Mouse (Mus musculus) adrenal gland, adult 2 months (tissue): ENCODE measurements around the gene Ythdf2. TPM values are rescaled to one million over a fixed set of nuclear protein-coding genes. Genes with fewer than 3 reads are reported as not detected.

Experiments
- DNase-seq: peaks from one replicate; pipeline ENCODE4 v3.0.0; 2021
- polyA plus RNA-seq: library from polyadenylated mRNA; depleted of rRNA; stranded (reverse); fragments of >200 nt; gene quantifications from 2 replicates; pipeline ENCODE4 v1.2.3, GENCODE M21; 2012
- total RNA-seq, 2 experiments: library from RNA; stranded (reverse); gene quantifications; 2 replicates each; pipeline ENCODE4 v1.2.3; 2021

The Ythdf2 gene
- total and polyA plus RNA-seq, 3 experiments, result 19.9 to 64.4 (median 48.5) TPM

- no peak for DNase-seq
These were observed 1.8 kb downstream of the Ythdf2 start for GRCm38 (mm10) chr4:132210325-132210724.

GRCm38 (mm10) chr4:132209299-132209698 lies 2.8 kb downstream of the Ythdf2 start:
- no peak for DNase-seq

GRCm38 (mm10) chr4:132207280-132207679 lies 4.8 kb downstream of the Ythdf2 start:
- no peak for DNase-seq

- no peak for DNase-seq
These were observed 13.3 kb downstream of the Ythdf2 start for GRCm38 (mm10) chr4:132198771-132199170.

- peak; percentile 50 for DNase-seq
These were observed 13.8 kb downstream of the Ythdf2 start for GRCm38 (mm10) chr4:132198285-132198712.

GRCm38 (mm10) chr4:132194975-132195374 lies 17.1 kb downstream of the Ythdf2 start:
- DNase-seq, result no peak

GRCm38 (mm10) chr4:132194373-132194772 lies 17.7 kb downstream of the Ythdf2 start:
- DNase-seq, result no peak

GRCm38 (mm10) chr4:132187826-132188401 lies 24.2 kb downstream of the Ythdf2 start:
- DNase-seq, result no peak

- DNase-seq, result no peak
These were observed 28.9 kb downstream of the Ythdf2 start for GRCm38 (mm10) chr4:132183162-132183561.

- no peak for DNase-seq
These were observed 30.1 kb downstream of the Ythdf2 start for GRCm38 (mm10) chr4:132181721-132182658.

- DNase-seq, result peak; percentile 23
These were observed 31.4 kb downstream of the Ythdf2 start for GRCm38 (mm10) chr4:132180710-132181109.

GRCm38 (mm10) chr4:132178630-132179059 lies 33.5 kb downstream of the Ythdf2 start:
- DNase-seq, result peak; percentile 51

- no peak for DNase-seq
These were observed 35.6 kb downstream of the Ythdf2 start for GRCm38 (mm10) chr4:132176474-132176873.

GRCm38 (mm10) chr4:132170891-132171290 lies 41.2 kb downstream of the Ythdf2 start:
- DNase-seq, result no peak

- DNase-seq, result no peak
These were observed 42.3 kb downstream of the Ythdf2 start for GRCm38 (mm10) chr4:132169761-132170160.

- no peak for DNase-seq
These were observed 42.8 kb downstream of the Ythdf2 start for GRCm38 (mm10) chr4:132169271-132169670.

- no peak for DNase-seq
These were observed 44.7 kb downstream of the Ythdf2 start for GRCm38 (mm10) chr4:132167436-132167835.

GRCm38 (mm10) chr4:132166350-132167290 lies 45.5 kb downstream of the Ythdf2 start:
- no peak for DNase-seq

GRCm38 (mm10) chr4:132165691-132166090 lies 46.4 kb downstream of the Ythdf2 start:
- no peak for DNase-seq

- no peak for DNase-seq
These were observed 55.0 kb downstream of the Ythdf2 start for GRCm38 (mm10) chr4:132156941-132157622.

GRCm38 (mm10) chr4:132154877-132155670 lies 57.0 kb downstream of the Ythdf2 start:
- DNase-seq, result no peak
